Mouse (Mus musculus) urinary bladder, postnatal 0 days (tissue): Measurements from ENCODE around the gene Vmn1r171. TPM values are rescaled to one million over a fixed set of nuclear protein-coding genes. Genes with fewer than 3 reads are reported as not detected.

ENCODE experiments used
- polyA plus RNA-seq: library from polyadenylated mRNA; unstranded; fragments of >200 nt; fragmentation: Nextera tagmentation; extraction: Ambion mirVana; gene quantifications from 2 replicates; pipeline ENCODE4 v1.2.1, GENCODE M21; 2015

Gene Vmn1r171
- polyA plus RNA-seq = not detected in 2 replicates

GRCm38 (mm10) chr7:23630422-23630821, at the start of gene Vmn1r171:
Gene Vmn1r171 (plus strand): TSS chr7:23630722.

GRCm38 (mm10) chr7:23605875-23606274, 24.6 kb upstream of the Vmn1r171 start, which contains the start of gene Vmn1r170:
Gene Vmn1r170 (plus strand): TSS chr7:23606175.

GRCm38 (mm10) chr7:23658016-23658415, 27.5 kb downstream of the Vmn1r171 start, which contains the start of gene Vmn1r172:
Gene Vmn1r172 (plus strand): TSS chr7:23658316.

Other genes with a start within 250 kb of the Vmn1r171 start
- not detected in 2 replicates for gene Nlrp5, start 244.8 kb upstream of the Vmn1r171 start, polyA plus RNA-seq
- gene Vmn1r167, start 123.5 kb upstream of the Vmn1r171 start, polyA plus RNA-seq = not detected in 2 replicates
- gene Vmn1r168, start 91.0 kb upstream of the Vmn1r171 start, polyA plus RNA-seq = not detected in 2 replicates
- not detected in 2 replicates for gene Vmn1r169, start 55.2 kb upstream of the Vmn1r171 start, polyA plus RNA-seq
- gene Vmn1r170, start 24.5 kb upstream of the Vmn1r171 start, polyA plus RNA-seq = not detected in 2 replicates
- gene Vmn1r172, start 27.6 kb downstream of the Vmn1r171 start, polyA plus RNA-seq = not detected in 2 replicates
- not detected in 2 replicates for gene Vmn1r173, start 70.0 kb downstream of the Vmn1r171 start, polyA plus RNA-seq
- not detected in 2 replicates for gene Vmn1r174, start 121.5 kb downstream of the Vmn1r171 start, polyA plus RNA-seq
- gene Vmn1r175, start 179.9 kb downstream of the Vmn1r171 start, polyA plus RNA-seq = not detected in 2 replicates
- not detected in 2 replicates for gene Vmn1r176, start 206.7 kb downstream of the Vmn1r171 start, polyA plus RNA-seq
- not detected in 2 replicates for gene Vmn1r177, start 235.7 kb downstream of the Vmn1r171 start, polyA plus RNA-seq